Mouse (Mus musculus) megakaryocyte, embryonic 14.5 days (primary cell): ENCODE data around the gene Ipo11. TPM values are rescaled to one million over a fixed set of nuclear protein-coding genes. Genes with fewer than 3 reads are reported as not detected.

Experiments used
- H3K27me3 ChIP-seq: replicated peaks from 2 replicates; pipeline ENCODE3; 2012; ENCODE audit warnings: inconsistent platforms
- H3K36me3 ChIP-seq: replicated peaks from 2 replicates; pipeline ENCODE3; 2012; ENCODE audit warnings: low read length, inconsistent platforms, mixed read lengths
- H3K4me1 ChIP-seq: 2 replicates; pipeline ENCODE4 v1.6.1; 2012; ENCODE audit warnings: inconsistent platforms
- H3K4me3 ChIP-seq: replicated peaks from 2 replicates; pipeline ENCODE3; 2012; ENCODE audit warnings: moderate library complexity, mild to moderate bottlenecking, inconsistent platforms
- H3K9me3 ChIP-seq: 2 replicates; pipeline ENCODE4 v1.6.1; 2012; ENCODE audit warnings: inconsistent platforms
- FLI1 ChIP-seq: IDR thresholded peaks from 2 replicates; pipeline ENCODE4 v1.6.1; 2012; ENCODE audit warnings: low read length, inconsistent platforms, mixed read lengths
- GATA1 ChIP-seq: IDR thresholded peaks from 3 replicates; pipeline ENCODE4 v1.6.1; 2012; ENCODE audit warnings: mixed read lengths, low read length, inconsistent platforms, borderline replicate concordance
- polyA plus RNA-seq: library from polyadenylated mRNA; stranded (reverse); fragments of >175 nt; gene quantifications from 2 replicates; pipeline ENCODE4 v1.2.3, GENCODE M21; 2012; ENCODE audit warnings: low replicate concordance; ENCODE audit not compliant: insufficient read depth

The Ipo11 gene
- polyA plus RNA-seq, 1 experiment = 72.8 TPM

DNA sequence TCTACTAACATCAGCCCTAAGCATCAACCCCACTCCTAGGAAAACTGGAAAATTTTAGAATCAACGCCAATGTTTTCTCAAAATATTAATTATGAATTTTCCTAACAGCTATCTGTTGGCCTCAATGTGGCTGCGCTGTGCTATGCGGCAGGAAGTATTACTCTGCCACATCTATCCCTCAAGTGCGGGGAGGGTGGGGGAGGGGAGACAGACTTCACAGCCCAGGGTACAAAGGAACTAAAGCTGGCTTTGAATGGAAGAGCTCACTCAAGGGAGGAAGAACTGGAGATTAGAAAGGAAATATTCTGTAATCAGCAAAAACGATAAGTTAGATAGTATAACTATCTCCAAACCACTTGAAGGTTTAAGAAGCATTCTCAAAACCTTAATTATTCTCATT, 111.1 kb downstream of the Ipo11 start:
- Histone ChIP-seq H3K27me3 (no peaks in the 10 kb centered on the region), H3K4me1 (peaks cover 70% of the 10 kb centered on the region), H3K4me3 (peak overlapping the region; percentile 38), H3K9me3 (no peaks in the 10 kb centered on the region), H3K36me3 (peaks cover 78% of the 10 kb centered on the region)
- no peak for TF ChIP-seq GATA1
- TF ChIP-seq FLI1 = no peak

- Histone ChIP-seq H3K27me3 (no peaks in the 10 kb centered on the region), H3K36me3 (peaks cover 80% of the 10 kb centered on the region), H3K9me3 (peaks cover 3% of the 10 kb centered on the region; the same call in 1 of the 2 replicates), H3K4me1 (peaks cover 54% of the 10 kb centered on the region), H3K4me3 (no peak overlapping the region)
- TF ChIP-seq GATA1 (no peak), FLI1 (no peak)
Measured at GRCm38 (mm10) chr13:106823875-106824191, 112.9 kb downstream of the Ipo11 start.

GRCm38 (mm10) chr13:106823121-106823874, 113.5 kb downstream of the Ipo11 start:
- Histone ChIP-seq H3K36me3 (peaks cover 82% of the 10 kb centered on the region), H3K27me3 (no peaks in the 10 kb centered on the region), H3K4me3 (no peak overlapping the region), H3K4me1 (peaks cover 51% of the 10 kb centered on the region), H3K9me3 (peaks cover 3% of the 10 kb centered on the region; the same call in 1 of the 2 replicates)
- TF ChIP-seq FLI1 (no peak), GATA1 (no peak)

DNA sequence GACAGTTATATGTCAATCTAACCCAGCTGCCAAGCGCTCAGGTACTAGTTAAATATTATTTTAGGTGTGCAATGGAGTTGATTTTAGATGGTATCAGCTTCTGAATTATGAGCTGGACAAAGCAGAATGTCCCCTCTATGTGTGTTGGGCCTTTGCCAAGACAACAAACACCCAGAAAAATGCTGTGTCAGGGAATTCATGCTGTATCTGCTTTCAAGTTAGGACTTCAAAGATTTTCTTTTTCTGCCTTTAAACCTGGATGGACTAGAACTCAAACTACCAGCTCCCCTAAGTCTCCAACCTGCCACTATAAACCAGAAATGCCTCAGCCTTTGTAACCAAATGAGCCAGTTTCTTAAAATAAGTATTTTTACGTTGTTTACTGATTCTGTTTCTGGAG, 116.6 kb downstream of the Ipo11 start:
- Histone ChIP-seq H3K36me3 (peaks cover 90% of the 10 kb centered on the region), H3K9me3 (peaks cover 3% of the 10 kb centered on the region; the same call in 1 of the 2 replicates), H3K4me1 (peaks cover 49% of the 10 kb centered on the region), H3K27me3 (no peaks in the 10 kb centered on the region), H3K4me3 (no peak overlapping the region)
- TF ChIP-seq FLI1 = no peak
- no peak for TF ChIP-seq GATA1

DNA sequence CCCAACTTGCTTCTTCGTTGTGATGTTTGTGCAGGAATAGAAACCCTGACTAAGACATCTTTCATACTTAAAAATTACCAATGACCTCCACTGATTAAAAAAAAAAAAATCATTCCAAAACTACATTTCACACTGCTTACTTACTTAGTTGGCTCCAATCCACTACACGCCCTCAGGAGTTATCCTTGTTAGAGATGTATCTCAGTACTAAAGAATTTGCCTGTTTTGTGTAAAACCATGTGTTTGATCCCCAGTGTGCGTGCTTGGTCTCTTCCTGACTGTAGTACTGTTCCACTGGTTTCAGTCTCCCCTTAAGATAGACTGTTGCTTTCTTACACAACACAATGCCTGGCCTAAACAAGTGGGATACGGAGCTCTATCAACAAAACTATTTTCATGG, 117.0 kb downstream of the Ipo11 start:
- Histone ChIP-seq H3K36me3 (peaks cover 86% of the 10 kb centered on the region), H3K27me3 (no peaks in the 10 kb centered on the region), H3K4me3 (no peak overlapping the region), H3K9me3 (peaks cover 3% of the 10 kb centered on the region; the same call in 1 of the 2 replicates), H3K4me1 (peaks cover 45% of the 10 kb centered on the region)
- TF ChIP-seq GATA1 = no peak
- TF ChIP-seq FLI1 = no peak

- TF ChIP-seq GATA1 (no peak), FLI1 (no peak)
- no peaks in the 10 kb centered on the region for H3K27me3 ChIP-seq
- peaks cover 3% of the 10 kb centered on the region; the same call in 1 of the 2 replicates for H3K9me3 ChIP-seq
- H3K4me1 ChIP-seq = peaks cover 56% of the 10 kb centered on the region
- peaks cover 88% of the 10 kb centered on the region for H3K36me3 ChIP-seq
- H3K4me3 ChIP-seq = no peak overlapping the region
Measured at GRCm38 (mm10) chr13:106817066-106817465, 119.7 kb downstream of the Ipo11 start.

DNA sequence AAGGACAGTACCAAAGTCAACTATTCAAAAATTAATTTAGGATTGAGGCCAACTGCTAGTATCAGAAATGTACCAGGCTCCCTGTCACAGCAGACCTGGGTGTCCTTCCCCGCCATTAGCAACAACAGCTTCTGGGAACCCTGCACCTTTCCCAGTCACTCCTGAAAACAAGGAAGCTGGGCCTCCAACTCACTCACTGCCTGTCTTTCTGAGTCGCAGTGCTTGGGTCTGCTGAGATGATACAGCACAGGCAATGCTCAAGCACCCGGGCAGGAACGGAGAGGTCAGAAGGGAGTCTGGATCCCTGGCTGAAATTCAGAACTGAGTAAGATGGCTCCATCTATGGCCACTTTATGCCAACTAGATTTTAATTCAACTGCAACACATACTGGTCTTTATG, 123.2 kb downstream of the Ipo11 start:
- peak overlapping the region; percentile 79 for H3K4me3 ChIP-seq
- no peaks in the 10 kb centered on the region for H3K27me3 ChIP-seq
- no peaks in the 10 kb centered on the region for H3K9me3 ChIP-seq
- H3K36me3 ChIP-seq = peaks cover 88% of the 10 kb centered on the region
- TF ChIP-seq GATA1 (no peak), FLI1 (no peak)
- peaks cover 59% of the 10 kb centered on the region for H3K4me1 ChIP-seq

DNA sequence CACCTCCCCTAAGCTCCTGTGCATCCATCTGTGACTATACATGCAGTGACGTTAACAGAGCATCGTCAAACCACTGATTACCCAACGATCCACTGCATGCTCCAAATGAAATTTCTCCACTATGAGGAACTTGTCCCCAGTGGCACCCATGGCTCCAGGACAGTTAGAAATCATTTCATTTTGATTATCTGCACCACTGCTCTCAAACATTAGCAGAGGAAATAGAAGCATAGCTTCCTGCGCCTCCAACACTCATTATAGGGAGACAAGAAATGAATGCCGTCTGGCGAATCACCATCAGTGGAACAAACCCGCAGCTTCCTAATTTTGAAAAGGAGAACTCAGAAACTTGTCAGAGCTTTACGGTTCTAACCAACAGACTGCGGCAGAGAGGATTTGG, 123.7 kb downstream of the Ipo11 start:
- H3K36me3 ChIP-seq = peaks cover 88% of the 10 kb centered on the region
- peaks cover 57% of the 10 kb centered on the region for H3K4me1 ChIP-seq
- H3K4me3 ChIP-seq = peak overlapping the region; percentile 79
- H3K27me3 ChIP-seq = no peaks in the 10 kb centered on the region
- H3K9me3 ChIP-seq = no peaks in the 10 kb centered on the region
- TF ChIP-seq FLI1 (no peak), GATA1 (no peak)

- Histone ChIP-seq H3K4me1 (peaks cover 32% of the 10 kb centered on the region), H3K36me3 (peaks cover 86% of the 10 kb centered on the region), H3K4me3 (no peak overlapping the region), H3K27me3 (no peaks in the 10 kb centered on the region), H3K9me3 (no peaks in the 10 kb centered on the region)
- TF ChIP-seq FLI1 (no peak), GATA1 (no peak)
Measured at GRCm38 (mm10) chr13:106810156-106810555, 126.6 kb downstream of the Ipo11 start.

DNA sequence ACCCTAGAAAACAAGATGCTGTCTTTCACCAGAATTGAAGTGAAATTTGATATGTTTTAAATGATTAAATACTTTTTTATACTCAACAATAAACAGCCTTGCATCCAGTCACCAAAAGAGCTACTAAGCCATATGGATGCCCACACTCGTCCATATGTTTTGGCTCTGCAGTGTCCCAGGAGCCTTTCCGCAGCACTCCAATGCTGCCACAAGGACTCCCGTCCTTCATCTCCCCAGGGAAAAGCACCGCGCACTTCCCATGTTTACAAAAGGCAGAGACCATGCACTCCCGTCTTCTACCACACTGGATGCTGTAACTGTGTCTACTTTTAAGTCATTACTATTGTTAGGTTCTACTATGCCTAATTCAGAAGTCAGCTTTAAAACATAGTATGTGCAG, 127.9 kb downstream of the Ipo11 start:
- Histone ChIP-seq H3K4me3 (no peak overlapping the region), H3K36me3 (peaks cover 91% of the 10 kb centered on the region), H3K27me3 (no peaks in the 10 kb centered on the region), H3K9me3 (no peaks in the 10 kb centered on the region), H3K4me1 (peaks cover 23% of the 10 kb centered on the region)
- no peak for TF ChIP-seq FLI1
- no peak for TF ChIP-seq GATA1
